Mouse (Mus musculus): Measurements from ENCODE around the gene Chrnb2.

GRCm38 (mm10) chr3:89801507-89801847 is 37.0 kb upstream of the Chrnb2 start:
- TF ChIP-seq FLI1 (IDR thresholded peaks at IDR 0.05; ENCODE audit: low read length): no peak
- no peak for TF ChIP-seq GATA1 (IDR thresholded peaks at IDR 0.05; ENCODE audit: borderline replicate concordance, low read length)
